Mouse (Mus musculus) left cerebral cortex, adult 2 months (tissue): ENCODE measurements around the gene Fkbp10. TPM values are rescaled to one million over a fixed set of nuclear protein-coding genes. Genes with fewer than 3 reads are reported as not detected.

Source experiments
- DNase-seq, 2 experiments: peaks; one replicate each; pipeline ENCODE4 v3.0.0; 2021 to 2022; ENCODE audit warnings: low spot score in 2 of 2, mixed read lengths in 1 of 2; ENCODE audit errors: extremely low spot score in 1 of 2
- H3K27ac ChIP-seq: fragments of 200-600 bp; 2 replicates; pipeline ENCODE4 v1.8.1; 2022
- H3K4me3 ChIP-seq: fragments of 200-600 bp; 2 replicates; pipeline ENCODE4 v1.8.1; 2022
- CTCF ChIP-seq: fragments of 200-600 bp; IDR thresholded peaks from 2 replicates; pipeline ENCODE4 v1.8.1; 2022; ENCODE audit warnings: antibody characterized with exemption, mild to moderate bottlenecking, moderate library complexity
- intact Hi-C: fragments of 180-260 bp; cut with DNase I; formaldehyde crosslinking; loops from one replicate; pipeline ENCODE4 v1.15.1; 2025
- total RNA-seq, 2 experiments: library from RNA; stranded (reverse); gene quantifications; 2 replicates each; pipeline ENCODE4 v1.2.3; 2021

Fkbp10 gene
- total RNA-seq, 2 experiments from 2014 or later = 3.6 to 4.8 TPM

DNA sequence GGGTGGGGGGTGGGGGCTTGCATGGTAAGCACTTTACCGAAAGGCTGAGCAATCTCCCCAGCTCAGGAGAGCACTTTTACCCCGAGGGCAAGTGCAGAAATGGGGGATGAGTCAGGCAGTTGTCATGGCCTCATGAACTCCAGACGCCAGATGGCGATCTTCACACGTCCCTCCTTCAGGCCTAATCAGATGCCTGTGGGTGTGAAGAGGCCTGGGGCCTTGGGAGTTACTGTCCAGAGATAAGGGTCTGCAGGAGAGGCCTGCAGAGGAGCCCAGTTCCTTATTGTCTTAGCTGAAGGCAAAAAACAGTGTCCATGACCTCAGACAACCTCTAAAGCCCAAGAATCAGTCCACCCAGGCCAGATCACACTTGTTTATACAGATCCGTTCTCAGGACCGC lies 10.4 kb downstream of the Fkbp10 start:
- H3K4me3 ChIP-seq = no peak overlapping the region
- peak; percentile 66 for TF ChIP-seq CTCF
- H3K27ac ChIP-seq = no peak overlapping the region
- intact Hi-C loops = loop anchor here (2.0 kb wide), 1 partner anchor 47 kb away; the partner anchor contains the start of gene Klhl11
- DNase-seq = peak; percentile 63 to 65

DNA sequence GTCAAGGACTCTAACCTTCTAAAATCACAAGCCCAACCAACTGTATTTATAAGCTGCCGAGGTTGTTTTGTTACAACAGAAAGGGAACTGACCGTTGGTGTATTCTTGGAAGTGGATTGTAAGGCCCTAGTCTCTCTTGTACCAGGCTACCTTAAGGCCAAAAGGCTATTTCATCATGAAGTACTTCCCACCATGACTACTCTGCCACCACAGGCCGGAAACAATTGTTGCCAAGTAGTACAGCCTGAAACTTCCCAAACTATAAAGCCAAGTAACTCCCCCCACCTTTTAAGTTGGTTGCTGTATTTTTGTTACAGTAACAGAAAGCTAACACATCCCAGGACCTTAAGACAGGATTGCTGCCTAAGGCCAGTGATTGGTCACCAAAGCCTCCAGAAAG lies 11.3 kb downstream of the Fkbp10 start:
- H3K4me3 ChIP-seq = no peak overlapping the region
- intact Hi-C loops = loop anchor here (2.0 kb wide), 1 partner anchor 46 kb away; the partner anchor contains the start of gene Klhl11
- H3K27ac ChIP-seq = no peak overlapping the region
- no peak for DNase-seq
- no peak for TF ChIP-seq CTCF

DNA sequence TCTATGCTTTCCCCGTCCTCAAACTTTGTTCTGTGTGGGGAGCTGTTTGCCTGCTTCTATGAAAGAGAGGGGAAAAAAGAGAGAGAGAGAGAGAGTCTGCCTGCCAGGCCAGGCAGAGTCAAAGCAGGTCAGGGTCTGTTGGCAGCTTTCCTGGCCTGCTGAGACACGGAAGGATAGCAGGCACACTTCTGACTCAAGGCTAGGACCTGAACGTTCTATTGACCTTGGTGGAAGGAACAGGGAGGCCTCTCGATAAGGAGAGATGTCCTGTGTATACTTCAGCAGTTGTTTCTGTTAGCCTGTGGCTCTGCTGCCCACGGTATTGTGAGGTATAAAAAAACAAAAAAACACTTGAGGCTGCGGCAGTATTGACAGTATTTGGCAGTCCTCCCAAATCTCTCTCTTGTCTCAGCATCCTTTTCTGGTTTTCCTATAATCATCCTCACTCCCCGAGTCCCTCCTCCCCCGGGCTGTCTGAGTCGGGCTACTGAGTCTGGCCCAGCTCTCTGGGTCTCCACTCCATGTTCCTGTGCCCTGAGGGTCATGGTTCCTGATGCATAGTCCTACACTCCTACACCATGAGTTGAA lies 13.2 kb downstream of the Fkbp10 start:
- TF ChIP-seq CTCF = no peak
- Histone ChIP-seq H3K27ac (peak overlapping the region; percentile 42), H3K4me3 (no peak overlapping the region)
- DNase-seq = no peak
- intact Hi-C loops = no loop called here

DNA sequence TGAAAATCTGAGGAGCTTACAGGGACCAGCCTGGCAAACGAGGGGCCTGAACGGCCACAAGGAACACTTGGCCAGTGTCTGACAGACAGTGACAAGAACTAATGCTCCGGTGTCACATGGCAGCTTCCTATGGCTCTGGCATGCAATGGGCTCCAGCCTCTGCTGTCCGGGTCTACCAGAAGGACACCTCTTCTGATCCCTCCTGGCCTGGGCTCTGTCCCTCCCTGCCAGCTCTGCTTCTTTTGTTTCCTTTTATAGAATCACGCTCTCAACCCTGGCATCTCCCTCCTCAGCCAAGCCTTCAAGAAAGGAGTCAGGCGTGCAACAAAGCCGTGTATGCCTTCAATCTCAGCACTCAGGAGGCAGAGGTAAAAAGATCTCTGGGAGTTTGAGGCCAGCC lies 14.6 kb downstream of the Fkbp10 start:
- no peak overlapping the region for H3K4me3 ChIP-seq
- intact Hi-C loops = no loop called here
- H3K27ac ChIP-seq = peak overlapping the region; percentile 25; the same call in 1 of the 2 replicates
- no peak for DNase-seq
- TF ChIP-seq CTCF = no peak

DNA sequence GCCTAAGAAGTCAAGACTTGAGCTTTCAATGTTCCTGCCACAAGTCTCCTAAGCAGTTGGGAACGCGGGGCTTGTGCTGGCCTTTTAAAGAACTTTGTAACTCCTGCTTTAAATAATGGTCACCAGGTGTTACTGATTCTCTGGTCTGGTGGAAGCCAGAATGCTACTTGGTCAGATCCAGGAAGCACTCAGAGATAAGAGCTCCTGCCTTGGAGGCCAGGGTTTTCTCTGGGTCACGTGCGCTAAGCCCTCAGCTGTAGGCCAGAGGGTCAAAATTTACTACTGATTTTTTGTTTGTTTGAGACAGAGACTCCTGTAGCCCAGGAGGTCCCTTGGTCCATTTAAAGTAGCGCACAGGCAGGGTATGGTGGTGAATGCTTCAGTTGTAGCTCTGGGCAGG lies 16.5 kb downstream of the Fkbp10 start:
- Histone ChIP-seq H3K4me3 (no peak overlapping the region), H3K27ac (no peak overlapping the region)
- DNase-seq = no peak
- intact Hi-C loops = no loop called here
- TF ChIP-seq CTCF = no peak

DNA sequence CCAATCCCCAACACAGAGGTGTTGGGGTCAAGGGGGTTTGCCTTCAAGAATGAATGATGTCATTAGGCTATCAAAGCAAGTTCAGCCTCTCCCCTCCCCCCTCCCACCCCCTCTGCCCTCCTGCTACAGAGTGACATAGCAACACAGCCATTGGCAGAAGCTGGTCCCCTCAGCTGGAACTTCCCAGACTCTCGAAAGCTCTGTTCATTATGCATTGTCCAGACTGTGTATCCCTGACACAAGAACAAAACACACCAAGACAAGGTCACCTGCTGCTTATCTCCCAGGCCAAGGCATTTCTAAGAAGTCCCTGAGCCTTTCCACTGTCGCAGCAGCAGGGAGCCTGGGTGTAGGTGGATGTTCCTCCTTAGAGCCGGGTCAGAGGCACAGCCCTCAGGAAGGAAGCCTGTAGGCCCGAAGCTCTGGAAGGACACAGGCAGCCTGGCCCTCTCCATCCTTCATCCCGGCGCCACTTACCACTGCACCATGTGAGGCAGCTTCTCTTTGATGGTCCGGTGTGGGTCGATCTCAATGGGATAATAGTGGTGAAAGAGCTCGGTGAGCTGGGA lies 20.3 kb downstream of the Fkbp10 start:
- TF ChIP-seq CTCF = no peak
- H3K27ac ChIP-seq = no peak overlapping the region
- no peak overlapping the region for H3K4me3 ChIP-seq
- DNase-seq = no peak
- intact Hi-C loops = no loop called here

DNA sequence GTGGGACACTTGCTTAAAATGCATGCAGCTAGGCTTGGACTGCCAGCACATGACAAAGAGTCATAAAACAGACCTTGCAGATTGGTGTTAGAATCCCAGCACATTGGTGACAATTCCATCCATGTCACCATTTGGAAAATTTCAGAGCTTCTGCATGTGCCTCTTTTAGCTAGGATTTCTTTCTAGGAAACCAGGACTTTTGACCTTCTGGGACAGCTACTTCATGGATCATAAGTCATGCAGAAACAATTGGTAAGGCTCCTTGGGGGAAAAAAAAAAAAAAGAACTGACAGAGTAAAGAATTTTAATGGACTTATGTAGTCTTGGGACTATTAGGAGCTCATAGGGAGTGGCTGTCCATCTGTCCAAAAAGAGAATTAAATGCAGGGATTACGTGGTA lies 22.4 kb downstream of the Fkbp10 start:
- TF ChIP-seq CTCF = no peak
- Histone ChIP-seq H3K4me3 (no peak overlapping the region), H3K27ac (no peak overlapping the region)
- intact Hi-C loops = no loop called here
- DNase-seq = no peak

DNA sequence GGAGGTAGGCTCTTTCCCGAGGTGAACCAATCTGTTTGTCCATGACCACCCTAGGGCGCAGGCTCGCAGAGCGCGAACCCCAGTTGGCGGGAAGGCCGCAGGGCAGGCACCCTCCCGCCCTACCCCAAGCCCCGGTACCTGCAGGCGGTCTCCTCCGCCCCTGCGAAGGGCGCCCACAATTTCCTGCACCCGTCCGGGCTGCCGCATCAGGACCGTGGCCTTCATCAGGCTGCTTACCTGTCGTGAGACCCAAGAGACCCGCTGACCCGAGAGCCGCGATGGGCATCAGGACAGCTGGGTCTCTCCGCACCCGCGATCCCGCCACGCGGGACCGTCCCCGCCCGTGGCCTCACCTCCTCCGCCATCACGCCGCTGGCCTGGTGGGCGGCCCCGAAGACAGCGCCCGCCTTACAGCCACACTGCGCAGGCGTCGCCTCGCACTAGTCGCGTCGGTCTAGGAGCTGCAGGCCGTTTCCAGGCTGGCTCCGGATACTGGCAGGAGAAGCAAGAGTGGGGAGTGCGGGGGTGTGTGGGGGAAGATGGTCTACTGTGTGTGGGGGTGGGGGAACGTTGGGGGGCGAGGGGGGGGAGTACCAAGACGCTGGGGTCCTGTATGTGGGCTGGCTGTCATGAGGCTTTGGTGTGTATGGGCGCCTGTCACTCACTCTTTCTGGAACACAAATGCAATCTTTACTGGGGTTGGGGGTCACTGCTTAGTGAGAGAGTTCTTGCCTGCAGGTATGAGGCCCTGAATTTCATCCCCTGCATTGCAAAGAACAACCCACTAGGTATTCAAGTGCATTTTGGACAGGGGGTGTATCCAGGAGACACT lies 25.4 kb downstream of the Fkbp10 start:
- intact Hi-C loops = no loop called here

DNA sequence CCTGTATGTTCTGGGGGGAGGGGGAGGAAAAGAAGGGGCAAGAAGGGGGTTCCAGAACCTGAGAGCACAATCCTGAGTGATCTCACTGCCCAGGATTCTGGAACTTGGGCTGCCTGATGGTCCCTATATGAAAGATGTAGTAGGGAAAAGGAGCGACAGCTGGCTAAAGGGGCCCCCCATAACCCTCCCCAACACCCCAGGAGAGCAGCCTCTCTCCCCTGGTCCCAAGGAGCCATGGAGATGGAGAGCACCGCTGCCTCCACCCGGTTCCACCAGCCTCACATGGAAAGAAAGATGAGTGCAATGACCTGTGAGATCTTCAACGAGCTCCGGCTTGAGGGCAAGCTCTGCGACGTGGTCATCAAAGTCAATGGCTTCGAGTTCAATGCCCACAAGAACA lies 26.3 kb downstream of the Fkbp10 start, which contains the start of the genes Nt5c3b and Klhl10:
Gene Nt5c3b, minus strand, starts transcription at position 12 of the 400 bp plus-strand sequence.
Gene Klhl10, plus strand, starts transcription at position 121 of the 400 bp plus-strand sequence.
- TF ChIP-seq CTCF = no peak
- no peak for DNase-seq
- intact Hi-C loops = no loop called here
- peak within 1 kb of the TSS; percentile 91 for H3K27ac ChIP-seq
- peak within 1 kb of the TSS; percentile 72 for H3K4me3 ChIP-seq

More for the DNA sequence above, 25.4 kb downstream of the Fkbp10 start:
- DNase-seq = peak; percentile 84
- H3K27ac ChIP-seq = peak overlapping the region; percentile 91
- peak overlapping the region; percentile 72 for H3K4me3 ChIP-seq
- no peak for TF ChIP-seq CTCF

DNA sequence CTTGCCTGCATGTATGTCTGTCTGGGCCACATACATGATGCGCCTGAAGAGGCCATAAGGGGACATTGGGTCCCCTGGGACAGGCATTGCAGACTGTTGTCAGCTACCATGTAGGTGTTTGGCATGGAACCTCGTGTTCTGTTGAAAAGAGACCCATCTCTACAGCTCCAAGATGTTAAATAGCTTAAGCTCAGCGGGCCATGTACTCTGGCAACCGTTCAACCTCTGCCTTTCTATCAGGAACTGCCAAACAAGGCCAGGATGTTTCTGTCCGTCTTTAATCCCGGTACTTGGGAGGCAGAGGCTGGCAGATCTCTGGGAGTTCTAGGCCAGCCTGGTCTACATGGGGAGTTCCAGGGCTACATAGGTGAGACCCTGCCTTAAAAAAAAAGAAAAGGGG lies 27.1 kb downstream of the Fkbp10 start:
- no peak overlapping the region for H3K4me3 ChIP-seq
- intact Hi-C loops = no loop called here
- no peak for TF ChIP-seq CTCF
- no peak overlapping the region for H3K27ac ChIP-seq
- DNase-seq = no peak

DNA sequence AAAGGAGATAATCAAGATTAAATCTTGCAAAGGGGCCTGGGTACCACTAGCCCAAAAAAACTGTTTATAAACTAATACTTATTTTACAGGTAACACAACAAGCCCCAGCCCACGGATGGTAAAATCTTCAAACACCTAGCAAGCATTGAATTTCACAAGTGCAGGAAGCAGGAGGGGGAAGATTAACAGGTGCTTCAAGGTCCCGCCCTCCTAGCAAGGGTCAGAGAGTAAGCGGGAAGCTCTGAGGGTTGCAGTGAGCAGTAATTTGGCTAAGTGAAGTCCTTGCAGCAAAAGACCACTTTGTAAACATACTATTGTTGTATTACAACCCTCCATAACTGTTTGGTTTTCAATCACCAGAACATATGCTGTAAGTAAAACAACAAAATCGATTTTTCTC lies 41.8 kb downstream of the Fkbp10 start:
- Histone ChIP-seq H3K27ac (no peak overlapping the region), H3K4me3 (no peak overlapping the region)
- TF ChIP-seq CTCF = no peak
- intact Hi-C loops = no loop called here
- no peak for DNase-seq

DNA sequence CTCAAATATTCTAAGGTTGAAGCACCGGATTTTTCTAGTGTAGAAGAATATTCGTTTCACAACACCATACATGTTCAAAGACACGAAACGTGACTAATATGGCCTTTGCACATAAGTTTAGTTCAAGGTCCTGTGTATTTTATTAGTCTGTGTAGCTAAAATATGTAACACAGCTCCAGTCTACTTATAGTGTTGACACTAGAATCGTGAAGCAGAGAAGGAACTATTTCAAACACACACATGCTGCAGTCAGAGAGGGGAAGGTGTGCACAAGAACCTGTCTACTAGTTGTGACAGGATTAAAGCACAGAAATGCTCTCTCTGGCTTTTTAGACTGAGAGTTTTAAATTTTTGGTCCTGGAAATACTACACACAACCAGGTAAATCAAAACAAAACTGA lies 42.2 kb downstream of the Fkbp10 start:
- Histone ChIP-seq H3K27ac (no peak overlapping the region), H3K4me3 (no peak overlapping the region)
- no peak for TF ChIP-seq CTCF
- intact Hi-C loops = no loop called here
- DNase-seq = no peak
